9 mouse cellular contexts compared by ENCODE assay signal in genomic region chr1:74787846-74788245, GRCm38 (mm10). TPM values are rescaled to one million over a fixed set of nuclear protein-coding genes. Genes with fewer than 3 reads are reported as not detected.
DNase-seq lines count a peak whose midpoint lies in the region; ATAC-seq and TF ChIP-seq lines count a peak whose summit lies in the region.
"Had no signal": no experiment of that assay in that cellular context is flagged by ENCODE, and none has a peak within 500 bp of the region (broad histone marks: within the 10 kb centered on the region; RNA-seq: fewer than 3 reads in every experiment).

No protein-coding gene starts in this region.

- no peak overlapping the region for H3K9ac ChIP-seq in forebrain, postnatal 0 days
- H3K9ac ChIP-seq: embryonic facial prominence, embryonic 13.5 days had no signal

- DNase-seq in ovary, postnatal 10 days (ENCODE audit: low spot score), result peak; percentile 73
- no peak for DNase-seq in ovary, adult 18-20 months (ENCODE audit: low spot score)
- DNase-seq in forebrain, postnatal 0 days, result peak; percentile 88
- DNase-seq in left cerebral cortex, postnatal 36 days (ENCODE audit: low spot score in 2 of 2), result peak; percentile 70 to 84
- DNase-seq in naive thymus-derived CD4-positive, alpha-beta T cell, adult 2 months (ENCODE audit: low read depth), result peak; percentile 88
- DNase-seq in testis, postnatal 10 days (ENCODE audit: low spot score), result peak; percentile 89

- peak; percentile 56; the same call in 1 of the 2 replicates for ATAC-seq in cerebellum, adult (ENCODE audit: insufficient number of reproducible peaks, low FRiP score, low TSS enrichment)
- peak; percentile 53 for ATAC-seq in forebrain, postnatal 0 days
- ATAC-seq in inflammation-experienced regulatory T-cells, adult 6 months, result peak; percentile 80

- H3K27me3 ChIP-seq in forebrain, postnatal 0 days (ENCODE audit: insufficient read depth, low read length), result peaks cover 79% of the 10 kb centered on the region

- no peak overlapping the region for H3K27ac ChIP-seq in forebrain, postnatal 0 days (ENCODE audit: low read depth, low read length)
- H3K27ac ChIP-seq: embryonic facial prominence, embryonic 13.5 days had no signal

- 4% methylated on average over 7 of the region's 7 CpGs for WGBS in forebrain, postnatal 0 days

- TF ChIP-seq CTCF in forebrain, postnatal 0 days (IDR thresholded peaks at IDR 0.05; ENCODE audit: low read depth), result peak; percentile 90

- no peaks in the 10 kb centered on the region for H3K36me3 ChIP-seq in forebrain, postnatal 0 days (ENCODE audit: insufficient read depth)
- H3K36me3 ChIP-seq: embryonic facial prominence, embryonic 13.5 days had no signal

- no peaks in the 10 kb centered on the region for H3K4me1 ChIP-seq in forebrain, postnatal 0 days (ENCODE audit: insufficient read depth)

- no peaks in the 10 kb centered on the region for H3K9me3 ChIP-seq in forebrain, postnatal 0 days (ENCODE audit: low read length)
- H3K9me3 ChIP-seq: embryonic facial prominence, embryonic 13.5 days had no signal

- H3K4me3 ChIP-seq in forebrain, postnatal 0 days (ENCODE audit: low read depth, low read length), result no peak overlapping the region
- H3K4me3 ChIP-seq: embryonic facial prominence, embryonic 13.5 days had no signal

- H3K4me2 ChIP-seq in forebrain, postnatal 0 days (ENCODE audit: low read depth), result no peak overlapping the region
- H3K4me2 ChIP-seq: embryonic facial prominence, embryonic 13.5 days had no signal

- intact Hi-C loops in left cerebral cortex, postnatal 36 days (cut with DNase I), result loop anchor here (2.0 kb wide), 1 partner anchor 21 kb away; no protein-coding TSS in a partner anchor

RNA-seq across cellular contexts. Expression of gene Wnt10a, which starts 3.5 kb away (rescaled TPM):
- total RNA-seq in forebrain, postnatal 0 days (2014; rRNA removed), result 0.15 and 0.19 TPM in 2 replicates
- polyA plus RNA-seq in forebrain, postnatal 0 days (2015; fragmentation: Nextera tagmentation; extraction: Ambion mirVana), result 0.21 and 0.23 TPM in 2 replicates
- under 1 TPM in 1 of 3 experiments, not detected in 2; 0.19 TPM for polyA plus RNA-seq in inflammation-experienced regulatory T-cells, adult 6 months (2017; shearing (Covaris generic))
- total RNA-seq in left cerebral cortex, postnatal 36 days (2021), result 10 to 100 TPM in 1 of 2 experiments, 1 to 10 TPM in 1; 8.5 to 12.7 TPM

RNA-seq across cellular contexts. Expression of gene Wnt6, which starts 16.2 kb away (rescaled TPM):
- 6.1 and 7.2 TPM in 2 replicates for total RNA-seq in forebrain, postnatal 0 days (2014; rRNA removed)
- 3.8 and 4.6 TPM in 2 replicates for polyA plus RNA-seq in forebrain, postnatal 0 days (2015; fragmentation: Nextera tagmentation; extraction: Ambion mirVana)
- polyA plus RNA-seq in inflammation-experienced regulatory T-cells, adult 6 months (2017; shearing (Covaris generic)), result not detected
- total RNA-seq in left cerebral cortex, postnatal 36 days (2021), result 1 to 10 TPM; 1.4 to 4.0 TPM

RNA-seq across cellular contexts. Expression of gene Prkag3, which starts 38.8 kb away (rescaled TPM):
- 0.23 TPM in 1 of 2 replicates, not detected in the other for total RNA-seq in forebrain, postnatal 0 days (2014; rRNA removed)
- not detected in 2 replicates for polyA plus RNA-seq in forebrain, postnatal 0 days (2015; fragmentation: Nextera tagmentation; extraction: Ambion mirVana)
- polyA plus RNA-seq in inflammation-experienced regulatory T-cells, adult 6 months (2017; shearing (Covaris generic)), result not detected
- total RNA-seq in left cerebral cortex, postnatal 36 days (2021), result under 1 TPM in 1 of 2 experiments, not detected in 1; 0.14 TPM
